Mouse (Mus musculus) CH12.LX (cell line): ENCODE data around the gene Pdcd7. TPM values are rescaled to one million over a fixed set of nuclear protein-coding genes. Genes with fewer than 3 reads are reported as not detected.

Source experiments
- DNase-seq: peaks from one replicate; pipeline ENCODE4 v3.0.0-alpha.2; 2013; ENCODE audit errors: extremely low read depth
- H3K27ac ChIP-seq: 2 replicates; pipeline ENCODE4 v1.5.1; 2012; ENCODE audit warnings: low read depth, mild to moderate bottlenecking, control low read depth, moderate library complexity; ENCODE audit not compliant: insufficient read depth
- H3K27me3 ChIP-seq: replicated peaks from 2 replicates; pipeline ENCODE3; 2012; ENCODE audit warnings: inconsistent platforms
- H3K36me3 ChIP-seq, 2 experiments: replicated peaks in 1 of 2; 2 replicates each; pipeline versions ENCODE3 to v1.6.1; 2012; ENCODE audit warnings: inconsistent platforms in 1 of 2, low read length in 1 of 2, mild to moderate bottlenecking in 1 of 2, mixed read lengths in 1 of 2, moderate library complexity in 1 of 2; ENCODE audit not compliant: control insufficient read depth in 1 of 2, insufficient read depth in 1 of 2
- H3K4me1 ChIP-seq, 2 experiments: 2 replicates each; pipeline ENCODE4 v1.6.1; 2012; ENCODE audit warnings: inconsistent platforms in 1 of 2, moderate library complexity in 1 of 2; ENCODE audit not compliant: insufficient read depth in 2 of 2, control insufficient read depth in 1 of 2
- H3K4me2 ChIP-seq: 2 replicates; pipeline ENCODE4 v1.6.1; 2012; ENCODE audit warnings: low read depth, mild to moderate bottlenecking, control low read depth; ENCODE audit not compliant: poor library complexity, insufficient read depth, severe bottlenecking
- H3K4me3 ChIP-seq, 3 experiments: fragments of 150-350 bp in 1 of 3; sonication (generic) in 1 of 3; replicated peaks in 1 of 3; 2 replicates each; pipeline versions ENCODE3 to v1.5.1; 2011 to 2012; ENCODE audit warnings: low read depth in 2 of 3, low read length in 2 of 3, mild to moderate bottlenecking in 2 of 3, moderate library complexity in 2 of 3, control low read depth in 1 of 3, improper control_type of control experiment in 1 of 3, inconsistent platforms in 1 of 3, mixed read lengths in 1 of 3; ENCODE audit not compliant: poor library complexity in 1 of 3
- H3K79me2 ChIP-seq: replicated peaks from 2 replicates; pipeline ENCODE4 v1.6.1; 2012; ENCODE audit warnings: mild to moderate bottlenecking, moderate library complexity; ENCODE audit not compliant: control insufficient read depth, poor library complexity, insufficient read depth, severe bottlenecking; ENCODE audit errors: extremely low read depth
- H3K9ac ChIP-seq: 2 replicates; pipeline ENCODE4 v1.6.1; 2012; ENCODE audit warnings: low read depth, mild to moderate bottlenecking, control low read depth, moderate library complexity; ENCODE audit not compliant: insufficient read depth
- H3K9me3 ChIP-seq: replicated peaks from 2 replicates; pipeline ENCODE3; 2012; ENCODE audit warnings: low read length, inconsistent platforms, mixed read lengths
- CHD1 ChIP-seq: IDR thresholded peaks from 2 replicates; pipeline ENCODE4 v1.6.1; 2012; ENCODE audit warnings: low read depth, low read length, improper control_type of control experiment, inconsistent platforms
- CTCF ChIP-seq, 2 experiments: IDR thresholded peaks in 1 of 2; conservative IDR thresholded peaks in 1 of 2; 2 replicates each; pipeline ENCODE4 v1.5.1; 2011 to 2012; ENCODE audit warnings: low read depth in 2 of 2, low read length in 2 of 2, improper control_type of control experiment in 1 of 2, inconsistent platforms in 1 of 2, mild to moderate bottlenecking in 1 of 2, moderate library complexity in 1 of 2
- EP300 ChIP-seq: IDR thresholded peaks from 2 replicates; pipeline ENCODE4 v1.6.1; 2011; ENCODE audit warnings: low read length, improper control_type of control experiment
- ETS1 ChIP-seq: conservative IDR thresholded peaks from 2 replicates; pipeline ENCODE4 v1.6.1; 2012; ENCODE audit warnings: low read depth, mild to moderate bottlenecking, inconsistent platforms, low read length, improper control_type of control experiment, moderate library complexity
- GABPA ChIP-seq: IDR thresholded peaks from 2 replicates; pipeline ENCODE4 v1.6.1; 2012; ENCODE audit warnings: low read depth, low read length, improper control_type of control experiment, inconsistent platforms; ENCODE audit not compliant: insufficient replicate concordance
- HCFC1 ChIP-seq: IDR thresholded peaks from 2 replicates; pipeline ENCODE4 v1.6.1; 2012; ENCODE audit warnings: low read depth, mild to moderate bottlenecking, inconsistent platforms, low read length, improper control_type of control experiment
- IRF4 ChIP-seq: IDR thresholded peaks from 2 replicates; pipeline ENCODE4 v1.6.1; 2014; ENCODE audit warnings: low read depth, mild to moderate bottlenecking, inconsistent platforms, low read length, improper control_type of control experiment
- JUN ChIP-seq: IDR thresholded peaks from 2 replicates; pipeline ENCODE4 v1.6.1; 2011; ENCODE audit warnings: low read depth, mild to moderate bottlenecking, low read length, improper control_type of control experiment, moderate library complexity; ENCODE audit not compliant: insufficient read depth
- MAX ChIP-seq: IDR thresholded peaks from 2 replicates; pipeline ENCODE4 v1.6.1; 2011; ENCODE audit warnings: low read length, improper control_type of control experiment
- PAX5 ChIP-seq: IDR thresholded peaks from 2 replicates; pipeline ENCODE4 v1.6.1; 2012; ENCODE audit warnings: low read length, inconsistent platforms, mixed read lengths
- POLR2AphosphoS2 ChIP-seq: IDR thresholded peaks from 2 replicates; pipeline ENCODE4 v1.6.1; 2011; ENCODE audit warnings: low read depth, low read length, improper control_type of control experiment
- SIN3A ChIP-seq: IDR thresholded peaks from 2 replicates; pipeline ENCODE4 v1.6.1; 2012; ENCODE audit warnings: low read length, improper control_type of control experiment, inconsistent platforms
- SMC3 ChIP-seq: IDR thresholded peaks from 2 replicates; pipeline ENCODE4 v1.6.1; 2011; ENCODE audit warnings: low read depth, low read length, improper control_type of control experiment
- UBTF ChIP-seq: IDR thresholded peaks from 2 replicates; pipeline ENCODE4 v1.6.1; 2012; ENCODE audit warnings: low read depth, mild to moderate bottlenecking, inconsistent platforms, low read length, improper control_type of control experiment, moderate library complexity
- USF2 ChIP-seq: conservative IDR thresholded peaks from 2 replicates; pipeline ENCODE4 v1.6.1; 2011; ENCODE audit warnings: low read depth, low read length, improper control_type of control experiment
- ZKSCAN1 ChIP-seq: IDR thresholded peaks from 2 replicates; pipeline ENCODE4 v1.6.1; 2012; ENCODE audit warnings: low read depth, inconsistent platforms, low read length, improper control_type of control experiment, borderline replicate concordance
- ZNF384 ChIP-seq: IDR thresholded peaks from 2 replicates; pipeline ENCODE4 v1.6.1; 2012; ENCODE audit warnings: low read depth, low read length, improper control_type of control experiment, inconsistent platforms
- dilution Hi-C: fragments of 300-500 bp; cut with MboI; formaldehyde crosslinking; loops from 2 replicates; pipeline ENCODE4 v1.14.3; 2020; ENCODE audit warnings: low sequenced_read_pairs; ENCODE audit not compliant: extremely low pct_unique_long_range_greater_than_20kb, extremely low pct_ligation_motif_present
- in situ Hi-C: fragments of 300-500 bp; cut with MboI; formaldehyde crosslinking; loops from 3 replicates; pipeline ENCODE4 v1.14.3; 2019; ENCODE audit warnings: low sequenced_read_pairs, low pct_ligation_motif_present, low pct_unique_long_range_greater_than_20kb, mixed read lengths
- polyA plus RNA-seq: library from polyadenylated mRNA; unstranded; fragments of >175 nt; gene quantifications from 2 replicates; pipeline ENCODE4 v1.2.1, GENCODE M21; 2012; ENCODE audit warnings: low read depth; ENCODE audit not compliant: insufficient read length
- total RNA-seq, 2 experiments: library from RNA; depleted of rRNA; stranded (reverse); fragments of 300-350 nt in 1 of 2; fragments of >200 nt in 1 of 2; gene quantifications; 2 replicates each; pipeline ENCODE4 v1.2.3; 2012 to 2014

Gene Pdcd7
- total and polyA plus RNA-seq, 3 experiments = 13.1 to 20.6 (median 14.5) TPM

DNA sequence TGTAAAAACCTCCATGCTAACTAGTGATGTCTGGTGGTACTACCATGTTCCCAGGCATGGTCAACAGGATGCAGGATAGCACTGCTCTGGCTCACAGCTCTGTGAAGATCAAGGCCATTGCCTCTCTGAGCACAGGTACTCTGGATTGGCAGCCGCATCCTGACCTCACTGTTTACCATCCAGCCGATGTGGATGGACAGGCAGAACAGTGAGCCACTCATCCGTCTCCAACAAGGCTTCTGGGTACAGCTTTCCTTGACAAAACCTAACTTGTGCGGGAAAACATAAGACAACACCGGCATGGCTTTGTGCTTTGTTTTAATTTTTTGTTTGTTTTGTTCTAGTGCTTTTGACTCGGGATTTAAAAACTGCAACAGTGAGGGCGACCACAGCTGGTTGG lies 19.8 kb downstream of the Pdcd7 start:
- H3K9ac ChIP-seq = no peak overlapping the region
- no peaks in the 10 kb centered on the region for H3K9me3 ChIP-seq
- H3K4me1 ChIP-seq = no peaks in the 10 kb centered on the region
- no peak for DNase-seq
- H3K27me3 ChIP-seq = no peaks in the 10 kb centered on the region
- H3K4me2 ChIP-seq = no peak overlapping the region
- H3K4me3 ChIP-seq = no peak overlapping the region
- dilution Hi-C loops = no loop called here
- H3K27ac ChIP-seq = no peak overlapping the region
- no peaks in the 10 kb centered on the region for H3K79me2 ChIP-seq
- TF ChIP-seq ETS1 = no peak
- TF ChIP-seq POLR2AphosphoS2 = no peak
- no peak for TF ChIP-seq ZNF384
- TF ChIP-seq MAX = no peak
- no peak for TF ChIP-seq JUN
- TF ChIP-seq SIN3A = no peak
- no peak for TF ChIP-seq PAX5
- no peak for TF ChIP-seq SMC3
- no peak for TF ChIP-seq GABPA
- TF ChIP-seq ZKSCAN1 = no peak
- TF ChIP-seq EP300 = no peak
- no peak for TF ChIP-seq USF2
- no peak for TF ChIP-seq IRF4
- TF ChIP-seq UBTF = no peak
- no peak for TF ChIP-seq CHD1
- TF ChIP-seq HCFC1 = no peak
- peaks cover 11 to 49% of the 10 kb centered on the region in 2 experiments for H3K36me3 ChIP-seq
- in situ Hi-C loops = no loop called here

DNA sequence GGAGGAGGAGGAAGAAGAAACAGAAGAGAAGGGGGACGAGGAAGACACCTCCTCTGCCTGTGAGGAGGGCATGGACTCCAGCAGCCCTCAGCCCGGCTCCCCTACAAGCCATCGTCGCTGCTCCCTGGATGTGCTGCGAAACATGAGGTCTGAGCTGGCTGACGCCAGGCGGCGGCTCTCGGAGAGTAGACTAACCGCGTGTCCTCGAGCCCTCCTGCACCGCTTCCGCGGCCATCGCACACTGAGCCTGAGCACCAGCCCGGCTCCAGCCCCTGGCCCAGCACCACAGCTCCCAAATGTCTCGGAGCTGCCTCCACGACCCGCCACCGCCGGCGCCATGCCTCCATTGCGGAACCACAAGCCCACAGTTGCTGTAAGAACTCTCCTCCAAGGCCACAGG lies 25.9 kb downstream of the Pdcd7 start:
- no peak overlapping the region for H3K4me3 ChIP-seq
- TF ChIP-seq UBTF (no peak), JUN (no peak), ETS1 (no peak), ZKSCAN1 (no peak), CTCF (conservative IDR thresholded peaks at IDR 0.05 in 1 of 2, IDR thresholded peaks at IDR 0.05 in 1 of 2; ENCODE audit: low read depth in 2 of 2, low read length in 2 of 2) (no peak)
- TF ChIP-seq, all 38 proteins: peak for 0
- DNase-seq = no peak
- no peak overlapping the region for H3K4me2 ChIP-seq
- H3K9ac ChIP-seq = no peak overlapping the region
- no peaks in the 10 kb centered on the region for H3K79me2 ChIP-seq
- no peaks in the 10 kb centered on the region for H3K27me3 ChIP-seq
- dilution Hi-C loops (no loop called here), in situ Hi-C loops (no loop called here)
- no peaks in the 10 kb centered on the region for H3K9me3 ChIP-seq
- H3K4me1 ChIP-seq = no peaks in the 10 kb centered on the region
- H3K36me3 ChIP-seq = peaks cover 0 to 19% of the 10 kb centered on the region in 2 experiments
- H3K27ac ChIP-seq = no peak overlapping the region
